Mouse (Mus musculus) heart, embryonic 16.5 days (tissue): ENCODE measurements around the gene Gpr45. TPM values are rescaled to one million over a fixed set of nuclear protein-coding genes. Genes with fewer than 3 reads are reported as not detected.

Experiments used
- ATAC-seq: fragments of 200-750 bp; cut with Nextera tagmentation; replicated peaks from 2 replicates; pipeline ENCODE4 v1.8.0; 2017; ENCODE audit warnings: moderate number of reproducible peaks; ENCODE audit not compliant: insufficient read depth, low FRiP score; ENCODE audit errors: extremely low read depth
- H3K27ac ChIP-seq: fragments of 300-500 bp; sonication (generic); 2 replicates; pipeline ENCODE4 v1.5.1; 2014; ENCODE audit warnings: mild to moderate bottlenecking, low read length, control low read depth, moderate library complexity
- H3K27me3 ChIP-seq: fragments of 300-500 bp; sonication (generic); 2 replicates; pipeline ENCODE4 v1.6.1; 2014; ENCODE audit warnings: low read length, mixed read lengths; ENCODE audit not compliant: control insufficient read depth, insufficient read depth
- H3K36me3 ChIP-seq: fragments of 300-500 bp; sonication (generic); 2 replicates; pipeline ENCODE4 v1.6.1; 2014; ENCODE audit not compliant: control insufficient read depth, insufficient read depth
- H3K4me1 ChIP-seq: fragments of 300-500 bp; sonication (generic); 2 replicates; pipeline ENCODE4 v1.6.1; 2014; ENCODE audit warnings: low read length, mixed read lengths; ENCODE audit not compliant: control insufficient read depth, insufficient read depth
- H3K4me2 ChIP-seq: fragments of 300-500 bp; sonication (generic); 2 replicates; pipeline ENCODE4 v1.6.1; 2014; ENCODE audit warnings: low read depth, mild to moderate bottlenecking, control low read depth, low read length
- H3K4me3 ChIP-seq: fragments of 300-500 bp; sonication (generic); 2 replicates; pipeline ENCODE4 v1.5.1; 2014; ENCODE audit warnings: mild to moderate bottlenecking, control low read depth, low read length
- H3K9ac ChIP-seq: fragments of 300-500 bp; sonication (generic); 2 replicates; pipeline ENCODE4 v1.6.1; 2014; ENCODE audit warnings: low read length, control low read depth
- H3K9me3 ChIP-seq: fragments of 300-500 bp; sonication (generic); replicated peaks from 2 replicates; pipeline ENCODE4 v1.6.1; 2016; ENCODE audit warnings: low read length; ENCODE audit not compliant: control insufficient read depth
- WGBS: fragments of 180-500 bp; shearing (Covaris S2); extraction: QIAGEN DNeasy Blood & Tissue Kit; methylation state at CpG from one replicate; pipeline ENCODE4 v1.1.7; 2014; 5-methylcytosine and 5-hydroxymethylcytosine counted together
- polyA plus RNA-seq: library from polyadenylated mRNA; unstranded; fragments of >200 nt; fragmentation: Nextera tagmentation; extraction: Ambion mirVana; gene quantifications from 2 replicates; pipeline ENCODE4 v1.2.1, GENCODE M21; 2015

Gene Gpr45
- polyA plus RNA-seq, 1 experiment from 2014 or later, result 1.9 TPM

GRCm38 (mm10) chr1:42948486-42948885 is 4.2 kb upstream of the Gpr45 start:
- Histone ChIP-seq H3K4me3 (no peak overlapping the region), H3K9me3 (no peaks in the 10 kb centered on the region), H3K4me2 (no peak overlapping the region), H3K9ac (no peak overlapping the region), H3K36me3 (no peaks in the 10 kb centered on the region), H3K27ac (no peak overlapping the region), H3K27me3 (no peaks in the 10 kb centered on the region; the same call in 1 of the 2 replicates), H3K4me1 (no peaks in the 10 kb centered on the region)
- no peak for ATAC-seq
- 70% methylated on average over 4 of the region's 4 CpGs for WGBS

GRCm38 (mm10) chr1:42953482-42953822 is 780 bp downstream of the Gpr45 start:
- no peak for ATAC-seq
- no peaks in the 10 kb centered on the region for H3K9me3 ChIP-seq
- no peak overlapping the region for H3K27ac ChIP-seq
- no peaks in the 10 kb centered on the region for H3K36me3 ChIP-seq
- H3K4me3 ChIP-seq, result peak overlapping the region; percentile 78
- H3K4me1 ChIP-seq, result no peaks in the 10 kb centered on the region
- peak overlapping the region; percentile 78 for H3K9ac ChIP-seq
- peaks cover 4% of the 10 kb centered on the region for H3K27me3 ChIP-seq
- peak overlapping the region; percentile 99 for H3K4me2 ChIP-seq
- 2% methylated on average over 16 of the region's 16 CpGs for WGBS

- no peaks in the 10 kb centered on the region for H3K4me1 ChIP-seq
- WGBS, result 77% methylated on average over 1 of the region's 1 CpGs
- no peak overlapping the region for H3K27ac ChIP-seq
- H3K4me3 ChIP-seq, result no peak overlapping the region
- no peak overlapping the region for H3K4me2 ChIP-seq
- H3K27me3 ChIP-seq, result peaks cover 4% of the 10 kb centered on the region
- no peaks in the 10 kb centered on the region for H3K36me3 ChIP-seq
- ATAC-seq, result no peak
- H3K9ac ChIP-seq, result no peak overlapping the region
- no peaks in the 10 kb centered on the region for H3K9me3 ChIP-seq
Measured at GRCm38 (mm10) chr1:42956828-42957227, 4.2 kb downstream of the Gpr45 start.

DNA sequence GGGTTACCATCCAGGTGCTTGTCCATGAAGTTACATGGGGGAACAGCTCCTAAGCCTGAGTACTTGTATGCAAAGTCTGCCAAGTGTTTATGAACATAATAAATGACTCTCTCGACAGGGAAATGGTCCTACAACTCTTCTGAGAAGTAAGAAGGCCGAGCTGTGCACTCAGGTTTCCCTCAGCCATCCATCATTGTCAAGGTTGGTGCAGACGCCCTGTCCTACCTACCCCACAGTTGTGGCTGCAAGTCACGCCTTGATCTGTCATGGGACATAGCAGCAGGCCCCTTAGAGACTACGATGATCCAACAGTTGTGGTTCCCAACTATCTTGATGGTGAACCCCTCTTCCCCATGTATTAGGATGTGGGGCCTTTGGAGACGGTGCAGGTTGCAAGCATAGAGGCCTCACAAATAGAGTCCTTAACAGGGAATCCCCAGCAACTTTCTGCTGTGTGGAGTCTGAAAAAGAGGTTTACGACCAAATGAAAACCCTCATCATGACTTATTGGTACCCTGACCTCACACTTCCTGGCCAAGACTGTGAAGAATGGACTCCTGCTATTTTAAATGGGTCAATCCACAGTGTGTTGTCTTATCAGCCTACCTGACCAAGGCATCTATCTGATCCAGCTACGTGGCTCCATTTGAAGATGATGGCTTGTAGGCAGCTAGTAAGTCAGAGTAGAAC is 30.6 kb downstream of the Gpr45 start:
- H3K27me3 ChIP-seq, result no peaks in the 10 kb centered on the region
- H3K4me3 ChIP-seq, result no peak overlapping the region
- 67% methylated on average over 8 of the region's 8 CpGs for WGBS
- H3K4me2 ChIP-seq, result no peak overlapping the region
- H3K9ac ChIP-seq, result no peak overlapping the region
- H3K36me3 ChIP-seq, result no peaks in the 10 kb centered on the region
- peaks cover 2% of the 10 kb centered on the region; the same call in 1 of the 2 replicates for H3K9me3 ChIP-seq
- H3K4me1 ChIP-seq, result no peaks in the 10 kb centered on the region
- no peak for ATAC-seq
- H3K27ac ChIP-seq, result no peak overlapping the region

GRCm38 (mm10) chr1:42984119-42984518 is 31.4 kb downstream of the Gpr45 start:
- H3K27me3 ChIP-seq, result no peaks in the 10 kb centered on the region
- H3K4me3 ChIP-seq, result no peak overlapping the region
- no peak overlapping the region for H3K4me2 ChIP-seq
- H3K27ac ChIP-seq, result no peak overlapping the region
- peaks cover 2% of the 10 kb centered on the region; the same call in 1 of the 2 replicates for H3K9me3 ChIP-seq
- no peak for ATAC-seq
- 89% methylated on average over 3 of the region's 3 CpGs for WGBS
- no peaks in the 10 kb centered on the region for H3K4me1 ChIP-seq
- no peak overlapping the region for H3K9ac ChIP-seq
- H3K36me3 ChIP-seq, result no peaks in the 10 kb centered on the region

DNA sequence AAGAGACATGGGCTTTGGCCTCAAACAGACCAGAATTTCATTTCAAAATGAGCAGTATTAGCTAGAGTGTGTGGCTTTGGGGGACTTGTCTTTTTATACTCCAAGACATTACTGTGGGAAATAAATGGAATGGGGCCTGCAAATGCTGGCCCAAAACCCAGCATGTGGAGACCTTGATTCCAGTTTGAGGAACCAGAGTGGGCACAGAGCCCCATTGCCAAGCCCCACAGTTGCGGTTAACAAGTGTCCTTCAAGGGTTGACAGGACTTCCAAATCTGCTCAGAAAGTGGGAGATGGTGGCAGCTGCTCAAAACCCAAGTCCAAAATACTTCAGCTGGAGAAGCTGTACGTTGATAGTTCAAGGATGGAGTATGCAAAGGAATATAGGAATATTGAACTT is 36.3 kb downstream of the Gpr45 start:
- 85% methylated on average over 2 of the region's 2 CpGs for WGBS
- Histone ChIP-seq H3K4me2 (no peak overlapping the region), H3K4me3 (no peak overlapping the region), H3K36me3 (no peaks in the 10 kb centered on the region), H3K27ac (no peak overlapping the region), H3K27me3 (no peaks in the 10 kb centered on the region), H3K9me3 (peaks cover 2% of the 10 kb centered on the region; the same call in 1 of the 2 replicates), H3K9ac (no peak overlapping the region), H3K4me1 (no peaks in the 10 kb centered on the region)
- no peak for ATAC-seq

DNA sequence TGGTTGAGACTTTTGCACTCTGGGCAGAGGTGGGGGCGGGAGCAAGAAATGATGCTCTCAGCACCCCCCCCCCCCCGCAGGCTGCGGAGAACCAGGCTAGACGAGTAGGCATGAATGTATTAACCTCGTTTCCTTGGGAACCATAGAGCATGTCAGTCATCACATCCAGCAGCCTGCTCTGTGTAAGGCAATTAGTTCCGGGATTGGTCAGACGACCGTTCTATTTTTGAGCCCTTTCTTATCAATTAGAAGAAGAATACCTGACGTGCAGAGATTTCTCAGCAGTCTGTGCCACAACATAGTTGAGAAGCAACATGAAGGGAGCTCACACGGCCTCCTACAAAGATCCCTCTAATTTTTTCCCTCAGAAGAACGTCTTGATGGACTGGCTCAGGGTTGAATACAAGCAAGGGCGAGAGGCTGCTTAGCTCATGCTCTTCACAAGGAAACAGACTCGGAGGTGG is 53.4 kb downstream of the Gpr45 start:
- no peak overlapping the region for H3K27ac ChIP-seq
- peaks cover 3% of the 10 kb centered on the region for H3K4me1 ChIP-seq
- H3K4me2 ChIP-seq, result peak overlapping the region; percentile 65
- no peaks in the 10 kb centered on the region for H3K9me3 ChIP-seq
- H3K27me3 ChIP-seq, result no peaks in the 10 kb centered on the region
- 20% methylated on average over 13 of the region's 13 CpGs for WGBS
- peak overlapping the region; percentile 34 for H3K4me3 ChIP-seq
- H3K9ac ChIP-seq, result peak overlapping the region; percentile 10; the same call in 1 of the 2 replicates
- ATAC-seq, result peak; percentile 49
- no peaks in the 10 kb centered on the region for H3K36me3 ChIP-seq

DNA sequence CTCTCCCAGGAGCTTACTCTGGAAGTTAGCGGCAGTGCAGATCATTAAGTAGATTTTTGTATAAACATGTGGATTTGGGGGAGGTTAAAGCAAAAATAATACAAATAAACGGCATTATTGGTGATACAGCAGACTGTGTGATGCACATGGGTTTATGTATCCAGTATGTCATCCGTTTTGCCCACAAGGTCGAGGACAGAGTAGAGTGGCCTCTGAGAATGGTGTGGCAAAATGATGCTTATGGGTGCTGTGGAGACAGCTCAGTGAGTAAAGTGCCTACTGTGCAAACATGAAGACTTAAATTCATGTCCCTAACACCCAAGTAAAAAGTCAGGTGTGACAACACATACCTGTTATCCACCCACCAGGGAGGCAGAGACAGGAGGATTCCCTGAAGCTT is 53.9 kb downstream of the Gpr45 start:
- WGBS, result 67% methylated on average over 4 of the region's 4 CpGs
- H3K4me1 ChIP-seq, result peaks cover 3% of the 10 kb centered on the region
- H3K27ac ChIP-seq, result no peak overlapping the region

DNA sequence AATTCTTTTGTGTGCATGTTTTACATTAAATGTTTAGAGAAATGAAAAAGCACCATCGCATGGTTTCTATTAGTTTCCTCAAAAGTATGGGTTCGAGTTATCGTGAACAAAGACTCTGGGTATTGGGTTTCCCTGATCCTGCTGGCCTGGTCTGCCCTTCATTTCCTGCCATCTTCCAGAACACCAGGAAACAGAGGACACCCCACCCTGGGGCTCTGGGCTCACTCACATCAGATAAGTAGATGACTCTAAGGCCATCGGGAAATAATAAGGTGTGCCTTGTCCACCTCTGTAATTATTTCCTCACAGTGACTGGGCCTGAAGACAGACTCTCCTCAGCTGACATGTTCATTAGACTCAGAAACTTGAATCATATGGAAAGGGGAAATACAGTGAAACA is 57.8 kb downstream of the Gpr45 start:
- ATAC-seq, result no peak
- H3K27me3 ChIP-seq, result no peaks in the 10 kb centered on the region
- peaks cover 3% of the 10 kb centered on the region for H3K4me1 ChIP-seq
- H3K9ac ChIP-seq, result no peak overlapping the region
- no peak overlapping the region for H3K4me2 ChIP-seq
- H3K36me3 ChIP-seq, result no peaks in the 10 kb centered on the region
- H3K27ac ChIP-seq, result no peak overlapping the region
- no peaks in the 10 kb centered on the region for H3K9me3 ChIP-seq
- no peak overlapping the region for H3K4me3 ChIP-seq
- 82% methylated on average over 4 of the region's 4 CpGs for WGBS

More for the DNA sequence above, 53.9 kb downstream of the Gpr45 start:
- peak overlapping the region; percentile 65 for H3K4me2 ChIP-seq
- ATAC-seq, result no peak
- peak overlapping the region; percentile 10; the same call in 1 of the 2 replicates for H3K9ac ChIP-seq
- H3K9me3 ChIP-seq, result no peaks in the 10 kb centered on the region
- no peaks in the 10 kb centered on the region for H3K27me3 ChIP-seq
- no peaks in the 10 kb centered on the region for H3K36me3 ChIP-seq
- H3K4me3 ChIP-seq, result peak overlapping the region; percentile 34
